Comparison of ENCODE assay signal across 19 mouse cellular contexts in the genomic region with DNA sequence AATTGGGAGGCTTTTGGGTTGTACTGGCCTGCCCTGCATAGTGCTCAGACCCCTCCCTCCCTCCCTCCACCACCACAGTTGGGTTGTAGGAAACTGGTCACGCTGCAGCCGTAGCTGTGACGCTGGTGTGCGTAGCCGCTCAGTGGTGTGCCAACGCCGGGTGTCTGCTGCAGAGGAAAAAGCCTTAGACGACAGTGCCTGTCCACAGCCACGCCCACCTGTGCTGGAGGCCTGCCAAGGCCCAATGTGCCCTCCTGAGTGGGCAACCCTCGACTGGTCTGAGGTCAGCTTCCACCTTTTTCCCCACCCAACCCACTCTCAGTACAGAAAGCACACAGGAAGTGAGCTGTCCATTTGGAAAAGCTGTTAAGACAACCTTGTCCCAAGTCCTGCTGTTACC. TPM values are rescaled to one million over a fixed set of nuclear protein-coding genes. Genes with fewer than 3 reads are reported as not detected.
A peak's percentile ranks its signal among the peaks of the same experiment; 100 is the strongest.
DNase-seq lines count a peak whose midpoint lies in the region; ATAC-seq and TF ChIP-seq lines count a peak whose summit lies in the region.
"Had no signal": no experiment of that assay in that cellular context is flagged by ENCODE, and none has a peak within 500 bp of the region (broad histone marks: within the 10 kb centered on the region; RNA-seq: fewer than 3 reads in every experiment).

No protein-coding gene starts in this region.

- no peak for TF ChIP-seq EP300 in lung, postnatal 0 days (IDR thresholded peaks at IDR 0.05)

- peaks cover 20% of the 10 kb centered on the region for H3K36me3 ChIP-seq in lung, postnatal 0 days (ENCODE audit: insufficient read depth, low read length)

- intact Hi-C loops in left cerebral cortex, postnatal 14 days (cut with DNase I): loop anchor here (5.0 kb wide), 1 partner anchor 113 kb away; no protein-coding TSS in a partner anchor

- peak; percentile 52 for DNase-seq in cerebellum, adult 9-11 months
- DNase-seq in cerebellum, adult 8-10 months: no peak
- no peak for DNase-seq in lung, postnatal 0 days (ENCODE audit: low spot score)
- no peak for DNase-seq in lung, adult 2 months
- DNase-seq in natural killer cell, adult 2 months (ENCODE audit: low spot score in 2 of 2): peak; percentile 55 to 69
- no peak for DNase-seq in left cerebral cortex, postnatal 14 days (ENCODE audit: low spot score in 2 of 2)
- DNase-seq: adrenal gland, adult 8-10 months; adrenal gland, postnatal 36 days; heart, adult 2 months; heart, postnatal 14 days had no signal

- H3K27me3 ChIP-seq in lung, postnatal 0 days (replicated peaks; ENCODE audit: insufficient read depth, low read length): no peaks in the 10 kb centered on the region
- H3K27me3 ChIP-seq: embryonic facial prominence, embryonic 15.5 days; heart, embryonic 15.5 days; hindbrain, embryonic 13.5 days had no signal

- no peaks in the 10 kb centered on the region for H3K9me3 ChIP-seq in lung, postnatal 0 days (ENCODE audit: low read length)
- H3K9me3 ChIP-seq: embryonic facial prominence, embryonic 15.5 days; forebrain, embryonic 10.5 days; heart, embryonic 15.5 days; hindbrain, embryonic 13.5 days had no signal

- 63% methylated on average over 10 of the region's 10 CpGs for WGBS in lung, postnatal 0 days
- 51% methylated on average over 10 of the region's 10 CpGs for WGBS in lung, adult 2 months

- no peak overlapping the region for H3K4me3 ChIP-seq in lung, postnatal 0 days (ENCODE audit: low read depth, low read length)
- no peak overlapping the region for H3K4me3 ChIP-seq in lung, adult 2 months (replicated peaks; ENCODE audit: extremely low read depth, low read depth, low read length)
- H3K4me3 ChIP-seq: embryonic facial prominence, embryonic 15.5 days; erythroblast, embryonic 14.5 days; forebrain, embryonic 10.5 days; heart, adult 2 months; heart, embryonic 15.5 days; hindbrain, embryonic 13.5 days had no signal

- TF ChIP-seq CTCF in lung, postnatal 0 days (IDR thresholded peaks at IDR 0.05): no peak
- TF ChIP-seq CTCF in lung, adult 2 months (IDR thresholded peaks at IDR 0.05; ENCODE audit: insufficient read depth, low read length): no peak

- no peak overlapping the region for H3K9ac ChIP-seq in lung, postnatal 0 days (replicated peaks; ENCODE audit: low read depth)
- H3K9ac ChIP-seq: embryonic facial prominence, embryonic 15.5 days; heart, embryonic 15.5 days; hindbrain, embryonic 13.5 days had no signal

- no peak for TF ChIP-seq POLR2A in lung, adult 2 months (IDR thresholded peaks at IDR 0.05; ENCODE audit: borderline replicate concordance, extremely low read depth, low read depth, low read length)

- H3K4me1 ChIP-seq in lung, postnatal 0 days (ENCODE audit: insufficient read depth, low read depth, low read length): no peaks in the 10 kb centered on the region
- H3K4me1 ChIP-seq in lung, adult 2 months (ENCODE audit: control insufficient read depth, insufficient read depth, low read length): 0 out of 2 replicates have a peak, but pooled peaks cover 2% of the 10 kb centered on the region
- H3K4me1 ChIP-seq: embryonic facial prominence, embryonic 15.5 days; forebrain, embryonic 10.5 days; heart, embryonic 15.5 days; hindbrain, embryonic 13.5 days had no signal

- ATAC-seq in lung, postnatal 0 days: 0 out of 2 replicates have a peak, but pooled peaks have one; percentile 14
- peak; percentile 45 for ATAC-seq in granulocyte monocyte progenitor cell, adult 5-6 weeks (replicated peaks; ENCODE audit: poor library complexity, severe bottlenecking)
- ATAC-seq: forebrain, embryonic 14.5 days; hindbrain, postnatal 0 days had no signal

- H3K27ac ChIP-seq in lung, postnatal 0 days (ENCODE audit: low read length): no peak overlapping the region
- H3K27ac ChIP-seq: embryonic facial prominence, embryonic 15.5 days; forebrain, embryonic 10.5 days; heart, adult 2 months; heart, embryonic 15.5 days; hindbrain, embryonic 13.5 days; hindbrain, postnatal 0 days had no signal

- no peak overlapping the region for H3K4me2 ChIP-seq in lung, postnatal 0 days (replicated peaks; ENCODE audit: low read depth, low read length)
- H3K4me2 ChIP-seq: embryonic facial prominence, embryonic 15.5 days; heart, embryonic 11.5 days; heart, embryonic 15.5 days; hindbrain, embryonic 13.5 days had no signal

RNA-seq across cellular contexts. Expression of gene Myo1f, which starts 5.1 kb away (rescaled TPM):
- polyA plus RNA-seq in lung, postnatal 0 days (2015; fragmentation: Nextera tagmentation; extraction: Ambion mirVana): 6.5 and 8.1 TPM in 2 replicates
- polyA plus RNA-seq in lung, adult 2 months (2012; rRNA removed): 13.2 and 18.6 TPM in 2 replicates
- total RNA-seq in granulocyte monocyte progenitor cell, adult 5-6 weeks (2014; fragmentation: Nextera tagmentation): 93.6 and 116 TPM in 2 replicates
- 108 and 121 TPM in 2 replicates for total RNA-seq in granulocyte monocyte progenitor cell, adult 5-6 weeks (2017)
- total RNA-seq in left cerebral cortex, postnatal 14 days (2021): 1 to 10 TPM; 1.2 to 1.6 TPM

RNA-seq across cellular contexts. Expression of gene Adamts10, which starts 26.4 kb away (rescaled TPM):
- polyA plus RNA-seq in lung, postnatal 0 days (2015; fragmentation: Nextera tagmentation; extraction: Ambion mirVana): 79.8 and 90.6 TPM in 2 replicates
- 252 and 259 TPM in 2 replicates for polyA plus RNA-seq in lung, adult 2 months (2012; rRNA removed)
- 36.8 and 48.4 TPM in 2 replicates for total RNA-seq in granulocyte monocyte progenitor cell, adult 5-6 weeks (2014; fragmentation: Nextera tagmentation)
- total RNA-seq in granulocyte monocyte progenitor cell, adult 5-6 weeks (2017): 18.3 and 19.7 TPM in 2 replicates
- total RNA-seq in left cerebral cortex, postnatal 14 days (2021): 10 to 100 TPM; 31.8 to 35.1 TPM

Comparison
In these comparisons a context has a peak if more than half of its experiments do, and no peak if none do; other contexts are left out.
1. DNase-seq: peak in cerebellum, adult 9-11 months (single experiment) and natural killer cell, adult 2 months (2 of 2); none in cerebellum, adult 8-10 months (single experiment), lung, postnatal 0 days (single experiment), lung, adult 2 months (single experiment) and left cerebral cortex, postnatal 14 days (0 of 2).
2. RNA of gene Myo1f, which starts 5.1 kb away (total RNA-seq): 93.6 to 121 TPM in granulocyte monocyte progenitor cell, adult 5-6 weeks; 1.2 to 1.6 TPM in left cerebral cortex, postnatal 14 days; every median in the first group is over 10 times any median in the second.